Mouse (Mus musculus) thymus, postnatal 25 days (tissue): ENCODE measurements around the gene Gm10282.

ENCODE experiments used
- DNase-seq: peaks from one replicate; pipeline ENCODE4 v3.0.0; 2022

Gene Gm10282

GRCm38 (mm10) chr8:72323131-72323725, 18.2 kb upstream of the Gm10282 start:
- DNase-seq: no peak

DNA sequence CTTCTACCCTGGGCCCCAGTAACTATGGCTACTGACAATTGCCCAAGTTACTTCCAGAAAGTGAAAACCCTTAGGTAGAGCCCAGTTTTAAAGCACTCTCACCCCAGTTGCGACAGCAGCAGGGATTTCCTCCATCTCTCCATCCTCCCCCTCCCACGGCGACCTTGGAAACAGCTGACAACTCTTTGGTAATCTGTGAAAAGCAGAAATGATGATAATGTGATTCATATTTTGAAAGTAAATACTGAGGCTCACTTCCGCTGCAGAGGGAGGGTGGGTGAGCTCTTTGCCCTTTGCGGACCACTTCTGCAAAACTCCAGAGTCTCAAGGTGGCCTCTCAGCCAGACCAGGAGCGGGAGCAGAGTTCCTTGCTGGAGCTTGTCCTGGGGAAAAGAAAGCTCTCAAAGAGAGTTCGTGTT, 17.4 kb upstream of the Gm10282 start:
- DNase-seq: no peak

- DNase-seq: no peak
Measured at GRCm38 (mm10) chr8:72321635-72322441, 16.8 kb upstream of the Gm10282 start.

- no peak for DNase-seq
Measured at GRCm38 (mm10) chr8:72320803-72321583, 15.9 kb upstream of the Gm10282 start.

DNA sequence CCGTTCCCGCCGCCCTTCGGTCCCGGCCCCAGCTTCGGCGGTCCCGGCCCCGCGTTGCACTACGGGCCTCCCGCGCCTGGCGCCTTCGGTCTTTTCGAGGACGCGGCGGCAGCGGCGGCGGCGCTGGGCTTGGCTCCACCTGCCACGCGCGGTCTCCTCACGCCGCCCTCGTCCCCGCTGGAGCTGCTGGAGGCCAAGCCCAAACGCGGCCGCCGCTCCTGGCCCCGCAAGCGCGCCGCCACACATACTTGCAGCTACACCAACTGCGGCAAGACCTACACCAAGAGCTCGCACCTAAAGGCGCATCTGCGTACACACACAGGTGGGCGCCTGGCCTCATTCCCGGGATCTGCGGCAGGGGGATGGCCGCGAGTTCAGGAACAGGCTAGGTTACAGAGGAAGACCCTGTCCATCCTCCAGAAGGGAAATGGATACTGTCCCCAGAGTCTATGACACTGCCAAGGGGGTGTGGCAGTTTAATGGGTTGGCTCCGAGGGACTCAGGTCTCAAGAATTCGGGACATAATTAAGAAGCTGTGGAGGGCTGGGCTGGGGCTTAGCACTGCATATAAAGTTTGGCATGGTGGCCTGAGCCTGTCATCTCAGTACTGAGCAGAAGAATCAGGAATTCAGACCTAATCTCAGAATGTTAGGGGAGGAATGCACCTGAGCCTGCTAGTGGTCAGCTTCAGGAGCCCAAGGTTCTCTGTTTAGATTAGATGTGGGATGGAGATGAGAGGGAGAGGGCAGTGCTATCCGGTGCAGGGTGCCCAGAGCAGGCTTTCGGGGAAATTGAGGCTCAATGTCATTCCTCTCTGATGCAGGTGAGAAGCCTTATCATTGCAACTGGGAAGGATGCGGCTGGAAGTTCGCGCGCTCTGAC, 15.1 kb upstream of the Gm10282 start:
- DNase-seq: no peak

GRCm38 (mm10) chr8:72319397-72319796, 14.3 kb upstream of the Gm10282 start:
- DNase-seq: no peak

DNA sequence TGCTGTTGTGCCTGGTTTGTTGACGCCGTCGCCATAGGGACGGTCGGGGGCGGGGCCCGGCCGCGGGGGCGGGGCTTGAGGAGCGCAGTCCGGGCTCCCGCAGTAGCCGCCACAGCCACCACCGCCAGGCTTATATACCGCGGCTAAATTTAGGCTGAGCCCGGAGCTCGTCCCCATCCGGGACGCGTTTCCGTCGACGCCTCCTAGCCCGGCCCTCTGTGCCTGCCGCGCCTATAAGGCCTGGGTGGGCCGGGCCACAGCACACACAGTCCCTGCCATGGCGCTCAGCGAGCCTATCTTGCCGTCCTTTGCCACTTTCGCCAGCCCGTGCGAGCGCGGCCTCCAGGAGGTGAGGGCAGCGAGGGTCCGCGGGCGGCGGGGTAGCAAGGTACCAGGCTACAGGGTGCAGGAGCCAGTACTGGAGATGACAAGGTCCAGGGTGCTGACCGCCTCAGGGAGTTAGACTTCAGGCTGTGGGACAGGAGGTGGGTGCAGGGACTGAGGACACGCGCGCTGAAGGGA, 13.8 kb upstream of the Gm10282 start, which contains the start of gene Klf2:
TSS of gene Klf2 (plus strand) at position 233 of the 522 bp plus-strand sequence.
- DNase-seq: peak; percentile 94

GRCm38 (mm10) chr8:72317741-72318301, 12.8 kb upstream of the Gm10282 start:
- no peak for DNase-seq

- DNase-seq: no peak
Measured at GRCm38 (mm10) chr8:72316053-72316695, 11.1 kb upstream of the Gm10282 start.

DNA sequence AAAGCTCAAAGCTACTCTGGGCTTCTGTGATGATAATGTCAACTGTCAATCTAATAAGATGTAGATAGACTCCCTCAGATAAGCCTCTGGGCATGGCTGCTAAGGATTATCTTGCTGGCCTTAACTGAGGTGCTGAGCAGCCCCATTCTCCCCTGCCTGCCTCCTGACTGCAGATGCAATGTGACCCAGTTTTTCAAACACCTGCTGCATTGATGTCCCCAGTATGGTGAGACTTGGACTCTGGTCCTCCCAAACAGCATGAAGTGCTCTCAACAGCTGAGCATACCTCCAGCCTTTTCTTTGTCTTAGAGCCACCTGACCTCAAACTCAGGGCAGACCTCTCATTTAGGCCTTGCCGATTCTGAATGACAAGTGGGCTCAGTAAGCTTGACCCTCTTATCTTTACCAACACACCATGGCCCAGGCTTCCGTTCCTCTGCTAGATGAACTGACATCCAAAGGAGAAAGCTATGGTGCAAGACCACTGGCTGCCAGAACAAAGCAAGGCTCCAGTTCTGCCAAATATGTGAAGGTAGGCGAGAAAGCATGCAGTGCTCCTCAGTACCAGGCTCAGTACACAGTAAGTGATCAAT, 8.0 kb upstream of the Gm10282 start:
- DNase-seq: peak; percentile 64

DNA sequence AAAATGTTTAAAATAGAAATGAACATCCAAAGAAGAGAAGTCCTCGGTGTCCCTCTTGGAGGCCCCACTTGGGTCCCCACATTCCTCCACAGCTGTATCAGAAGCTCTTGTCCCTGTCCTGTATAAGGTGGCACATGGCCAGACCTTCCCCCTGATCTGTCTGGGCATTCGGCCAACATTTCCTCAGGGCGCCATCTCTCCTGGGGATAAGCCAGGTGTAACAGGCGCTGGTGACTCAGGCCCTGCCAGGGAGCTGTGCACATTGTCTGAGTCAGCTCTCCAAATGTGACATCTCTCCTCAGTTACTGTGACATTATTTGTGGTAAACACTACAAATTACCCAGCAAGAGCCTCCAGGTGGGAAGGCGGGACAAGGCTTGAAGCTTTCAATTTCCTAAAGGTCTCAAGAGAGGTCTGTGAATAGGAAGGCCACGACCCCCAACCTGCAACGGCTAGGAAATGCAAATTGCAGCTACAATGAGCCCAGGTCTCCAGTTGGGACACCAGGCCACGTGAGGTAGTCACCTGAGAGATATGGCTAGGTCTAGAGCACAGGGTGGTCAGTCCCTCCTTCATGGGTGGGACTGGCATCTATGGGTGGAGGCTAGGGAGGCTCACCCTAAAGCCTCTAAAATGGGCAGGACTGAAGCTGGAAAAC, 5.9 kb upstream of the Gm10282 start:
- no peak for DNase-seq

GRCm38 (mm10) chr8:72308276-72308675, 3.2 kb upstream of the Gm10282 start:
- no peak for DNase-seq

DNA sequence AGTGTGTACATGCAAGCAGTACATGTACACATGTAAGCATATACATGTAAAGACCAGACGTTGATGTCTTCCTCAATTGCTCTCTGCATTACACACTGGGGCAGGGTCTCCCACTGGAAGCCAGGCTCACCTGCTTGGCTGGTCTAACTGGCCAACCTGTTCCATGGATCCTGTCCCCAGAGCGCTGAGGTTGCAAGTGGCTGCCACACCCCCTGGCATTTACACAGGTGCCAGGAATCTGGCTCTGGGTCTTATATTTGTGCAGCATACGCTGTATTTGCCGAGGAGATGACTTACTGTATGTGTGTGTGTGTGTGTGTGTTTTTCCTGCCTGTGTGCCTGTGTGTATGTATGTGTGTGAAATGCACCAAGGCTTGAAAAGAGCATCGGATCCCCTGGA, 1.9 kb upstream of the Gm10282 start:
- no peak for DNase-seq

DNA sequence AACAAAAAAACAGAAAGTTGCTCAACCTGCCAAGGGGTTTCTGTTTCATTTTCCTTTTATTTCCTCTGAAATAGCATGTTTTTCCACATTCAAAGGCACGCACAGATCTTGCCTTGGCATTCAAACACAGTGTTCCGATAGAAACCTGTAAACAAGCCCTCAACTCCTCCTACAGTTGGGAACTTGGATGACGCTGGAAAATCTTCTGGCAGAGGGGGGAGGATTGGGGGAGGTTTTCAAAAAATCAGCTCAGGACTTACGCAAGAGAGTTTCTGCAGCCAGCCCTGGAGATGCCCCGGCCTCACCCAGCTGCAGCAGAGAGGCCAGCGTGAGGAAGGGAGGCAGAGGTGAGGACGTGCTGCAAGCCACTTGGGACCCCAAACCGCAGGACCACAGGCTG, 1.4 kb downstream of the Gm10282 start:
- DNase-seq: peak; percentile 40

DNA sequence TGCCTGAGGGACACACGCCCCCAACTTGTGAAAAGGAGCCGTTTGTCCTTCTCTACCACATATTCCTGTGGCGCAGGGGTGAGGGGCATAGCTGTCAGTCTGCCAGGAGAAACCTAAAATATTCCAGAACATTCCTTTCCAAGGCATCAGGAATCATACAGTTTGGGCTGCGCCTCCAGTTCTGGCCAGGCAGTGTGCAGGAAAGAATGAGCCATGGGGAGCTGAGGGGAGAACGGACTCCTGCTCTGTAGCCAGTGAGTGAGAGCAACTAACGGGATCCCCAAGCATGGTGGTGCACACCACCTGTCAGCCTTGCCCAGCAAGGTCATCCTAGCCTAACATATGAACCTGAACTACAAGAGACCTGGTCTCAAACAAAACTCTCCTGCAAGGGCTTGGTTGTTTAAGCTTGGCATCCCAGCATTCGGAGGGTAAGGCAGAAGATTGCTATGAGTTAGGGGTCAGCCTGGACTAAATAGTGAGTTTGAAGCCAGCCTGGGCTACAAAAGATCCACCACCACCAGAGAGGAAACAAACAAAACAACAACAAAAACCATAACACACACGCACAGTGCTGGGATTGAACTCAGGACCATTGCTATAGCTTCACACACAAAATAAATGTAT, 2.0 kb downstream of the Gm10282 start:
- DNase-seq: no peak

- DNase-seq: no peak
Measured at GRCm38 (mm10) chr8:72301497-72301896, 3.6 kb downstream of the Gm10282 start.

- DNase-seq: no peak
Measured at GRCm38 (mm10) chr8:72300654-72301400, 4.2 kb downstream of the Gm10282 start.

DNA sequence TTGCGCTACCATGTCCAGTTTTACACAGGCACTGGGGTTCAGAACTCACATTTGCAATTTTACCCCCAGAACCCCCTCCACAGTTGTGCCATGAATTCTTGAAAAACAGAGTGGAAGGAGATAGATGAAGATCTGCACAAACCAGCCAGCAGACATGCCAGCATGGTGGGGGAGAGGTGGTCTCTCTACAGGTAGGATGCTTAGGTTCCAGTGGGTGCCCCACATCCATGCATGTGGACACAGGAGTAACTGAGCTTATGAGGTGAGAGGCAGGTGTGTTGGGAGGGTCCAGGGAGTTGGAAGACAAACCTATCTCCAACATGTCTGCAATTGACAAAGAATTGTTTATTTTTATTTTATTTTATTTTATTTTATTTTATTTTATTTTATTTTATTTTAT, 6.1 kb downstream of the Gm10282 start:
- no peak for DNase-seq

DNA sequence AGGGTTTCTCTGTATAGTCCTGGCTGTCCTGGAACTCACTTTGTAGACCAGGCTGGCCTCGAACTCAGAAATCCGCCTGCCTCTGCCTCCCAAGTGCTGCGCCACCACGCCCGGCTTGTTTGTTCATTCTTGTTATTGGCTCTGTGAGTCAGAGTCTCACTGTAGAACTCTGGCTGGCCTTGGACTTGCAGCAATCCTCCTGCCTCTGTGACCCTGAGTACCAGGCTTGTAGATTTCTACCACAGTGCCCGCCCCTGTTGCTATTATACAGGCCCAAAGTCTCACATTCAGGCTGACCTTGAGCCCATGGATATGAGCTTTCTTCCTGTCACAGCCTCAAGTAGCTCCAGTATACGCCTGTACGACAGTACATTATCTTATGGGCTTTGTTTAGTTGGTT, 8.5 kb downstream of the Gm10282 start:
- no peak for DNase-seq
